Mouse (Mus musculus) intestine, embryonic 14.5 days (tissue): ENCODE data around the gene Fbxo39. TPM values are rescaled to one million over a fixed set of nuclear protein-coding genes. Genes with fewer than 3 reads are reported as not detected.
A peak's percentile ranks its signal among the peaks of the same experiment; 100 is the strongest.
"Not testable (repeated sequence)": the region's sequence is repeated elsewhere in the genome, so short reads cannot be mapped to it uniquely, and the experiment has no call there.

Experiments used
- ATAC-seq: fragments of 200-750 bp; cut with Nextera tagmentation; replicated peaks from 2 replicates; pipeline ENCODE4 v1.8.0; 2017; ENCODE audit warnings: low read depth, moderate number of reproducible peaks, moderate TSS enrichment, moderate library complexity; ENCODE audit not compliant: low FRiP score, low TSS enrichment
- DNase-seq: peaks from one replicate; pipeline ENCODE4 v3.0.0-alpha.2; 2018; ENCODE audit warnings: low spot score
- H3K27ac ChIP-seq: fragments of 300-500 bp; sonication (generic); 2 replicates; pipeline ENCODE4 v1.5.1; 2014; ENCODE audit warnings: low read depth, mild to moderate bottlenecking, control low read depth
- H3K27me3 ChIP-seq: fragments of 300-500 bp; sonication (generic); replicated peaks from 2 replicates; pipeline ENCODE4 v1.6.1; 2014; ENCODE audit warnings: low read length, control low read depth; ENCODE audit not compliant: control insufficient read depth, insufficient read depth
- H3K36me3 ChIP-seq: fragments of 300-500 bp; sonication (generic); 2 replicates; pipeline ENCODE4 v1.6.1; 2014; ENCODE audit warnings: low read length, control low read depth; ENCODE audit not compliant: control insufficient read depth, insufficient read depth
- H3K4me1 ChIP-seq: fragments of 300-500 bp; sonication (generic); replicated peaks from 2 replicates; pipeline ENCODE4 v1.6.1; 2014; ENCODE audit warnings: low read length, control low read depth, mixed read lengths; ENCODE audit not compliant: control insufficient read depth, insufficient read depth
- H3K4me2 ChIP-seq: fragments of 300-500 bp; sonication (generic); 2 replicates; pipeline ENCODE4 v1.6.1; 2014; ENCODE audit warnings: low read length
- H3K4me3 ChIP-seq: fragments of 300-500 bp; sonication (generic); 2 replicates; pipeline ENCODE4 v1.5.1; 2014; ENCODE audit warnings: low read depth, low read length, control low read depth, mixed read lengths
- H3K9ac ChIP-seq: fragments of 300-500 bp; sonication (generic); 2 replicates; pipeline ENCODE4 v1.6.1; 2014; ENCODE audit warnings: mild to moderate bottlenecking, low read length
- H3K9me3 ChIP-seq: fragments of 300-500 bp; sonication (generic); 2 replicates; pipeline ENCODE4 v1.6.1; 2016; ENCODE audit warnings: low read length, control low read depth; ENCODE audit not compliant: control insufficient read depth
- WGBS: fragments of 180-500 bp; shearing (Covaris S2); extraction: QIAGEN DNeasy Blood & Tissue Kit; methylation state at CpG from one replicate; pipeline ENCODE4 v1.1.7; 2014; 5-methylcytosine and 5-hydroxymethylcytosine counted together
- polyA plus RNA-seq: library from polyadenylated mRNA; unstranded; fragments of >200 nt; fragmentation: Nextera tagmentation; extraction: Ambion mirVana; gene quantifications from 2 replicates; pipeline ENCODE4 v1.2.1, GENCODE M21; 2014

Fbxo39 gene
- polyA plus RNA-seq, 1 experiment from 2014 or later = not detected

DNA sequence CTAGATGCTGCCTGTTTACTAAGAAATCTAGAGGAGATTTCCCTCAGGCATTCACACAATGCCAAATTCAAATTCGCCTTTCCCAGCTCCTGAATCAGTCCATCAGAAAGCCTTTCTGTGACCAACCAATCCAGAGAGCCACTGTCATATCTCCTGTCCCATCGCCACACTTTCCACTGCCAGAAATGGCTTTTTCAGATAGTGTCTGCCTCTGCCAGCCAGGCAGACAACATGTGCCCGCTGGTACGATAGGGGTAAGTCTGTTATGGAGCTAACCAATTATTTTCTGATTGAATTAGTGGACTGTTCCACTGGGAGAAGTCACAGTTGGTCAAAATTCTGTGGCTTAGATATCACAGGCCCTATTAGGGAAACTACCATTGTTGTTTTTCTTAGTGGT, 20.4 kb downstream of the Fbxo39 start:
- Histone ChIP-seq H3K9me3 (no peaks in the 10 kb centered on the region), H3K4me2 (no peak overlapping the region), H3K27ac (no peak overlapping the region), H3K9ac (no peak overlapping the region), H3K27me3 (no peaks in the 10 kb centered on the region), H3K4me3 (no peak overlapping the region), H3K4me1 (no peaks in the 10 kb centered on the region), H3K36me3 (no peaks in the 10 kb centered on the region)
- ATAC-seq = no peak
- no peak for DNase-seq
- 80% methylated on average over 4 of the region's 4 CpGs for WGBS

DNA sequence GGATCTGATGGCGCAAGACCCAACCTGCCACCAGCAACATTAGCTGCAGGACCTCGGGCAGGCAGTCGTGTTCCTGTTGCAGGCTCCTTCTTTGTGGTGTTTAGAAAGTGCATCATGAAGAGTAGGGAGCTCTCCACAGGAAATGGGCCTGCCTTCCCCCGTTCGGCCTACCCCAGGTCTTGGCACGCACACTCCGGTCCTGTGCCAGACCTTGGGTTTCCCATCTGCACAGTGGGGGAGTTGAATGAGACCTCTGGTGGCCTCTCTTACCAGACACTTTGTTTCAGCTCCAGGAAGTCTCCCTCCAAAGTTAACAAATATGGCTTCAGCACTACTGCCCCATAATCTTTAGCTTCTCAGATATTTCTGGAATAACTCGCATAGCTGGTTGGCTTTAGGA, 22.5 kb downstream of the Fbxo39 start:
- H3K4me2 ChIP-seq = no peak overlapping the region
- no peak for DNase-seq
- no peaks in the 10 kb centered on the region for H3K36me3 ChIP-seq
- no peaks in the 10 kb centered on the region for H3K27me3 ChIP-seq
- WGBS = 85% methylated on average over 8 of the region's 8 CpGs
- no peaks in the 10 kb centered on the region for H3K4me1 ChIP-seq
- no peaks in the 10 kb centered on the region for H3K9me3 ChIP-seq
- ATAC-seq = no peak
- no peak overlapping the region for H3K9ac ChIP-seq
- no peak overlapping the region for H3K27ac ChIP-seq
- H3K4me3 ChIP-seq = no peak overlapping the region

DNA sequence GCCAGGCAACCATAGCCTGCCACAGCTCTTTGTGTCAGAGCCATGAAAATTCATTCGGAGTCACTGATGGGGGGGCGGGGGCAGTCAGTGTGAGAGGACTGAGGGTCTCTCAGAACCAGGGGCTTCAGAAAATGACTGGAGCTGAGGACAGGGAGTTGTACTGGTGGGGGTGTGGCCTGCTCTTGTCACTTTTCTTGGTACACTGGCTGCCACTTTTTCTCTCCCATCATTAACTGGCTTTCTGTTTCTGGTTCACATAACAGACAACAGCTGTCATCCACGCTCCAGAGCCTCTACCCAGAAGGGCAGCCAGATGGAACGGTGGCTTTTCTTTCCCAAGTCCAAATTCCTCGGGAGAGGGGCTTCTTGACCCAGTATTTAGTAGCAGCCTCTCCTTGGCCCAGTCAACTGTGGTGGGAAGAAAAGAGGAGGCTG, 24.2 kb downstream of the Fbxo39 start:
- DNase-seq (no peak), ATAC-seq (no peak)
- no peaks in the 10 kb centered on the region for H3K9me3 ChIP-seq
- WGBS = 55% methylated on average over 5 of the region's 5 CpGs
- no peaks in the 10 kb centered on the region for H3K36me3 ChIP-seq
- H3K9ac ChIP-seq = no peak overlapping the region
- no peak overlapping the region for H3K4me2 ChIP-seq
- no peaks in the 10 kb centered on the region for H3K27me3 ChIP-seq
- no peak overlapping the region for H3K4me3 ChIP-seq
- H3K27ac ChIP-seq = no peak overlapping the region
- H3K4me1 ChIP-seq = 0 out of 2 replicates have a peak, but pooled peaks cover 3% of the 10 kb centered on the region

DNA sequence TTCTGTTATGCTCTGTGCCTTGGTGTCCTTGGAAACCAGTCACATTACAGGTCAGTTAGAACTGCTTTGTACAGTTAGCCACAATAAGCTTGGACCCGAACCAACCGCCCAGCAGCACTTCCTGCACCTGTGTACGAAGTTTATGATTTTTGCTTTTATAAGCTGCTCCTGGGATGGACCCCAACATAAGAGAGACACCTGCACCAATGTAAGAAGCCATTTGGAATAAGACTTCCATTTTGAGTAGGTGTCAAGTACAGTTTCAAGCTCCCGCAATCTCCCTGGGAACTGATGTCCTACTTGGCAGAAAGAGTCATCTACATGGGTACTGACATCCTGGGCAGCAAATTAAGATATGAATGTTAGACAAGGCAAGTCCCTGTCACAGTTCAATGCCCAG, 25.5 kb downstream of the Fbxo39 start:
- no peak overlapping the region for H3K4me3 ChIP-seq
- 0 out of 2 replicates have a peak, but pooled peaks cover 3% of the 10 kb centered on the region for H3K4me1 ChIP-seq
- no peak for DNase-seq
- no peaks in the 10 kb centered on the region for H3K27me3 ChIP-seq
- H3K36me3 ChIP-seq = no peaks in the 10 kb centered on the region
- no peak overlapping the region for H3K4me2 ChIP-seq
- no peak for ATAC-seq
- no peak overlapping the region for H3K9ac ChIP-seq
- no peak overlapping the region for H3K27ac ChIP-seq
- H3K9me3 ChIP-seq = no peaks in the 10 kb centered on the region
- WGBS = 89% methylated on average over 4 of the region's 4 CpGs

DNA sequence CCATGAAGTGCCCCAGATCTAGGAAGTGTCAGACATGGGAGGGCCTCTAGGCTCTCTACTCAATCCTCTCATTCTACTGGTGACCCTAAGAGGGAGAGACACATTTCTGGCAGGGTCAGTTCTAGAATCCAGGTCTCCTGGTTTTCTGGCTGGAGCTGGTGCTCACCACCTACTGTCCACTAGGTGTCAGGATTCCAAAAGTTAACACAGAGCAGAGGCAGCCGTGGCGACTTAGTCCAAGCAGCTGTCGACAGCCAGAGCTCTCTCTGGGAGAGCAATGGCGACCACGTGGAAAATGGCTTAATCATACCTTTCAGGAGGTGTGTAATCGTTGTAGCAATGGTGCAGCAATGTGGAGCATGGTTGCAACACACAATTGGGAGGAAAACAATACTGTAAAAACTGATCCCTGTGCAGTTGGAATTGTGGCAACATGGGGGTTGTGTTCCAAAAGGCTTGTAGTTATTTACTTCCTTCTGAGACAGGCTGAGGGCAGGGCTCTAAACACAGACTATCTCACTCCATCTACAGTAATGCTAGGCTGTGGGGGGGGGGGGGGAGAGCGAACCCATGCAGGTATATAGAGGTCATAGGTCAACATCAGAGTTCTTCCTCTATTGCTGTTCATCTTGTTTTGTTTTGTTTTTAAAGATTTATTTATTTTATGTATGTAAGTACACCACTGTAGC, 28.4 kb downstream of the Fbxo39 start:
- Histone ChIP-seq H3K9me3 (no peaks in the 10 kb centered on the region), H3K27ac (no peak overlapping the region), H3K4me1 (0 out of 2 replicates have a peak, but pooled peaks cover 3% of the 10 kb centered on the region), H3K4me3 (no peak overlapping the region), H3K4me2 (no peak overlapping the region), H3K9ac (no peak overlapping the region), H3K36me3 (no peaks in the 10 kb centered on the region), H3K27me3 (no peaks in the 10 kb centered on the region)
- peak; percentile 81 for ATAC-seq
- DNase-seq = peak; percentile 75
- WGBS = 9% methylated on average over 7 of the region's 7 CpGs

DNA sequence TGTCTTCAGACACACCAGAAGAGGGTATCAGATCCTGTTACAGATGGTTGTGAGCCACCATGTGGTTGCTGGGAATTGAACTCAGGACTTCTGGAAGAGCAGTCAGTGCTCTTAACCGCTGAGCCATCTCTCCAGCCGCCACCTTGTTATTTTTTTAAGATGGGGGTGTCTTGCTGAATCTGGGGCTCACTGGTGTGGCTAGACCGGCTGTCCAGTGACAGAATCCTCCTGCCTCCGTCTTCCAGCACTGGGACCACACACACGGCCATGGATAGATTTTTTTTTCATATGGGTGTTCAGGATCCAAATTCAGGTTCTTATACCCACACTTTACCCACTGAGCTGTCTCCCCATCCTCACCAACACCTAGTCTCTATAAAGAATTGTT, 29.0 kb downstream of the Fbxo39 start:
- H3K4me1 ChIP-seq = not testable (repeated sequence)

DNA sequence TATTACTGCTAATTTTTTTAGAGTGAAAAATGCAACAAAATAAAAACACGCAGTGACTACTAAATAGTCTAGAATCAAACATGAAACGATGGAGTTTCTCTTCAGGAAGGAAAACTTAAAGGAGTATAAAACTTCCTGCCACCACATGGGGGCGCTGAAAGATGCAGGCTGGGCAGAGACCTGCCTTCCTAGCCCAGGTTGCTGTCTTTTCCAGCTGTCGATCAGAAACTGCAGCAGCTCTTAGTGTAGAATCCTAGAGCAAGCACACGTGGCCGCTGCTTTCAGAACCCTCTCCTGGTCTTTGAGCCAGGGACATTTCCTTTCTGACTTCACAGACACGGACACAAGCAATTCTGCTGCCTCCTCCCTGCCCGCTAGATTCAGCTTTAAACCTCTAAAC, 29.7 kb downstream of the Fbxo39 start:
- Histone ChIP-seq H3K36me3 (no peaks in the 10 kb centered on the region), H3K4me2 (no peak overlapping the region), H3K27me3 (no peaks in the 10 kb centered on the region), H3K4me3 (no peak overlapping the region), H3K9me3 (no peaks in the 10 kb centered on the region), H3K9ac (no peak overlapping the region), H3K4me1 (0 out of 2 replicates have a peak, but pooled peaks cover 3% of the 10 kb centered on the region), H3K27ac (no peak overlapping the region)
- peak; percentile 73 for DNase-seq
- ATAC-seq = no peak
- 23% methylated on average over 8 of the region's 8 CpGs for WGBS

More for the DNA sequence above, 29.0 kb downstream of the Fbxo39 start:
- H3K36me3 ChIP-seq, H3K9me3 ChIP-seq, H3K27me3 ChIP-seq, H3K27ac ChIP-seq, H3K4me2 ChIP-seq, ATAC-seq, DNase-seq, H3K4me3 ChIP-seq, H3K9ac ChIP-seq: not testable (repeated sequence)
- 96% methylated on average over 5 of the region's 5 CpGs for WGBS

DNA sequence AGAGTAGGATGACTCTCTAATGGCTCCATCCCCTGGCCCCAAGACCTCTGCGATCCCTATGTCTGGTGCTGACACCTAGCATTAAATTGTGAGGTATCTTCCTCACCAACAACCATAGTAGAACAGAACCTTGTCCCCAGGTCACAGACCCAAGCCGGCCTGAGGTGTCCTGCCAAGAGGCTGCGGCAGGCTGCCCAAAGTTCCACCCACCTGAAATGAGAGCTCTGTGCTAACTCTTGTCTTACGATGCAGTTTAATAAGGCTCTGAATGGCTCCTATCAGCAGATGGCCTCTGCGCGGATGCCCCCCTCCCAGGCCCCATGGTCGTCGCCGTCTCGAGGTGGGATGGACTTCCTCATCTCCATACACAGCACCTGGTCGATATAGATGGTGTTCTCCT, 30.2 kb downstream of the Fbxo39 start:
- no peaks in the 10 kb centered on the region for H3K27me3 ChIP-seq
- H3K9ac ChIP-seq = no peak overlapping the region
- DNase-seq (no peak), ATAC-seq (no peak)
- H3K4me1 ChIP-seq = 0 out of 2 replicates have a peak, but pooled peaks cover 3% of the 10 kb centered on the region
- WGBS = 88% methylated on average over 11 of the region's 11 CpGs
- H3K36me3 ChIP-seq = no peaks in the 10 kb centered on the region
- H3K27ac ChIP-seq = no peak overlapping the region
- H3K4me3 ChIP-seq = no peak overlapping the region
- H3K4me2 ChIP-seq = no peak overlapping the region
- H3K9me3 ChIP-seq = no peaks in the 10 kb centered on the region

DNA sequence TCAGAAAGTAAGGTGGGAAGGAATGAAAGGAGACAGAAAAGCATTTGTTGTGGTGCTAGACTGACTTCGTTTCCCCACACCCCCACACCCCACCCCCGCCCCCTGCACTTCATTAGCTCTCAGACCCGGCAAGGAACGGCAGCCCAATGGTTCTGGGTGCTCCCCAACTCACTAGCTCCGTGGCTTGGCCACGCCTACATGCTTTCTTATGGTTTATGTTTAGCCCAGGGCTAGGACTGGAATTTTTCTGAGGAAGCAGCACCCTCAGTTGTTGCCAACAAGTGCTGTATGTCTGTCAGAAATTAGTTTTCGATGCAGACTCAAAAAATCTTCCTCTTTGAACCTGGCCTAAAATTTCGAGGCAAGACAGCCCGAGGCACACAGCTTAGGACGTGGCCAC, 34.3 kb downstream of the Fbxo39 start:
- 45% methylated on average over 10 of the region's 10 CpGs for WGBS
- Histone ChIP-seq H3K9ac (no peak overlapping the region), H3K4me1 (no peaks in the 10 kb centered on the region), H3K27me3 (no peaks in the 10 kb centered on the region), H3K27ac (no peak overlapping the region), H3K4me3 (no peak overlapping the region), H3K4me2 (no peak overlapping the region), H3K36me3 (no peaks in the 10 kb centered on the region), H3K9me3 (no peaks in the 10 kb centered on the region)
- no peak for ATAC-seq
- no peak for DNase-seq
